Mouse (Mus musculus) lung, embryonic 16.5 days (tissue): ENCODE data around the gene Cops7a. TPM values are rescaled to one million over a fixed set of nuclear protein-coding genes. Genes with fewer than 3 reads are reported as not detected.

ENCODE experiments used
- polyA plus RNA-seq: library from polyadenylated mRNA; unstranded; fragments of >200 nt; fragmentation: Nextera tagmentation; extraction: Ambion mirVana; gene quantifications from 2 replicates; pipeline ENCODE4 v1.2.1, GENCODE M21; 2015

Gene Cops7a
- polyA plus RNA-seq, 1 experiment from 2014 or later = 153 TPM

Other genes with a start within 250 kb of the Cops7a start
- gene Ptpn6, start 226.8 kb downstream of the Cops7a start, polyA plus RNA-seq = 21.3 and 27.3 TPM in 2 replicates
- 430 and 446 TPM in 2 replicates for gene Grcc10, start 224.2 kb downstream of the Cops7a start, polyA plus RNA-seq
- gene Gm45234, start 209.5 kb downstream of the Cops7a start, polyA plus RNA-seq = not detected in 2 replicates
- 14.0 and 14.7 TPM in 2 replicates for gene Atn1, start 209.0 kb downstream of the Cops7a start, polyA plus RNA-seq
- 3.5 and 4.7 TPM in 2 replicates for gene Eno2, start 195.9 kb downstream of the Cops7a start, polyA plus RNA-seq
- gene Lrrc23, start 185.8 kb downstream of the Cops7a start, polyA plus RNA-seq = 34.0 and 44.7 TPM in 2 replicates
- 13.6 and 14.2 TPM in 2 replicates for gene Spsb2, start 156.9 kb downstream of the Cops7a start, polyA plus RNA-seq
- gene Tpi1, start 151.2 kb downstream of the Cops7a start, polyA plus RNA-seq = 680 and 700 TPM in 2 replicates
- 138 and 139 TPM in 2 replicates for gene Usp5, start 136.1 kb downstream of the Cops7a start, polyA plus RNA-seq
- 175 and 176 TPM in 2 replicates for gene Cdca3, start 136.0 kb downstream of the Cops7a start, polyA plus RNA-seq
- 0.29 and 0.34 TPM in 2 replicates for gene Gnb3, start 125.3 kb downstream of the Cops7a start, polyA plus RNA-seq
- 8.3 and 15.3 TPM in 2 replicates for gene P3h3, start 107.8 kb downstream of the Cops7a start, polyA plus RNA-seq
- 0.54 and 1.3 TPM in 2 replicates for gene Gpr162, start 101.6 kb downstream of the Cops7a start, polyA plus RNA-seq
- gene Cd4, start 77.3 kb downstream of the Cops7a start, polyA plus RNA-seq = 0.13 and 0.44 TPM in 2 replicates
- gene Lag3, start 53.8 kb downstream of the Cops7a start, polyA plus RNA-seq = 1.2 TPM in 2 replicates
- 341 and 346 TPM in 2 replicates for gene Ptms, start 45.4 kb downstream of the Cops7a start, polyA plus RNA-seq
- gene Mlf2, start 34.2 kb downstream of the Cops7a start, polyA plus RNA-seq = 317 and 323 TPM in 2 replicates
- gene Pianp, start 31.2 kb upstream of the Cops7a start, polyA plus RNA-seq = 0.68 and 0.88 TPM in 2 replicates
- gene Zfp384, start 43.6 kb upstream of the Cops7a start, polyA plus RNA-seq = 14.0 and 14.3 TPM in 2 replicates
- gene Ing4, start 74.2 kb upstream of the Cops7a start, polyA plus RNA-seq = 141 and 142 TPM in 2 replicates
- 12.9 and 16.4 TPM in 2 replicates for gene Acrbp, start 84.2 kb upstream of the Cops7a start, polyA plus RNA-seq
- 0.45 and 0.49 TPM in 2 replicates for gene Lpar5, start 102.4 kb upstream of the Cops7a start, polyA plus RNA-seq
- gene Chd4, start 130.4 kb upstream of the Cops7a start, polyA plus RNA-seq = 58.2 and 59.4 TPM in 2 replicates
- gene Nop2, start 166.4 kb upstream of the Cops7a start, polyA plus RNA-seq = 44.5 and 52.5 TPM in 2 replicates
- gene Iffo1, start 179.7 kb upstream of the Cops7a start, polyA plus RNA-seq = 5.5 and 7.2 TPM in 2 replicates
- gene Gapdh, start 200.9 kb upstream of the Cops7a start, polyA plus RNA-seq = 1,562 and 1,631 TPM in 2 replicates
- gene Ncapd2, start 226.2 kb upstream of the Cops7a start, polyA plus RNA-seq = 123 and 135 TPM in 2 replicates
- gene Mrpl51, start 226.3 kb upstream of the Cops7a start, polyA plus RNA-seq = 216 and 226 TPM in 2 replicates